Mouse (Mus musculus) forebrain, postnatal 0 days (tissue): Measurements from ENCODE around the gene Vmn1r119. TPM values are rescaled to one million over a fixed set of nuclear protein-coding genes. Genes with fewer than 3 reads are reported as not detected.
"Not testable (repeated sequence)": the region's sequence is repeated elsewhere in the genome, so short reads cannot be mapped to it uniquely, and the experiment has no call there.

ENCODE experiments used
- ATAC-seq: fragments of 200-750 bp; cut with Nextera tagmentation; 2 replicates; pipeline ENCODE4 v1.8.0; 2017; ENCODE audit warnings: mild to moderate bottlenecking, moderate library complexity
- DNase-seq: peaks from one replicate; pipeline ENCODE4 v3.0.0-alpha.2; 2015
- H3K27ac ChIP-seq: fragments of 300-500 bp; sonication (generic); 2 replicates; pipeline ENCODE4 v1.5.1; 2014; ENCODE audit warnings: low read depth, mild to moderate bottlenecking, antibody characterized with exemption, low read length, moderate library complexity, mixed read lengths
- H3K27me3 ChIP-seq: fragments of 300-500 bp; sonication (generic); 2 replicates; pipeline ENCODE4 v1.6.1; 2014; ENCODE audit warnings: mild to moderate bottlenecking, low read length, mixed read lengths; ENCODE audit not compliant: insufficient read depth
- H3K36me3 ChIP-seq: fragments of 300-500 bp; sonication (generic); 2 replicates; pipeline ENCODE4 v1.6.1; 2014; ENCODE audit warnings: mild to moderate bottlenecking, moderate library complexity; ENCODE audit not compliant: insufficient read depth
- H3K4me1 ChIP-seq: fragments of 300-500 bp; sonication (generic); 2 replicates; pipeline ENCODE4 v1.6.1; 2014; ENCODE audit warnings: antibody characterized with exemption; ENCODE audit not compliant: insufficient read depth
- H3K4me2 ChIP-seq: fragments of 300-500 bp; sonication (generic); 2 replicates; pipeline ENCODE4 v1.6.1; 2014; ENCODE audit warnings: low read depth, mild to moderate bottlenecking, moderate library complexity
- H3K4me3 ChIP-seq: fragments of 300-500 bp; sonication (generic); 2 replicates; pipeline ENCODE4 v1.5.1; 2014; ENCODE audit warnings: low read depth, low read length, mixed read lengths
- H3K9ac ChIP-seq: fragments of 300-500 bp; sonication (generic); 2 replicates; pipeline ENCODE4 v1.6.1; 2014; ENCODE audit warnings: mild to moderate bottlenecking
- H3K9me3 ChIP-seq: fragments of 300-500 bp; sonication (generic); 2 replicates; pipeline ENCODE4 v1.6.1; 2016; ENCODE audit warnings: low read length
- WGBS: fragments of 180-500 bp; shearing (Covaris S2); extraction: QIAGEN DNeasy Blood & Tissue Kit; methylation state at CpG from one replicate; pipeline ENCODE4 v1.1.7; 2014; 5-methylcytosine and 5-hydroxymethylcytosine counted together
- polyA plus RNA-seq: library from polyadenylated mRNA; unstranded; fragments of >200 nt; fragmentation: Nextera tagmentation; extraction: Ambion mirVana; gene quantifications from 2 replicates; pipeline ENCODE4 v1.2.1, GENCODE M21; 2015
- total RNA-seq: library from RNA; depleted of rRNA; stranded (reverse); fragments of >200 nt; gene quantifications from 2 replicates; pipeline ENCODE4 v1.2.3, GENCODE M21; 2014; rRNA removed

Gene Vmn1r119
- total RNA-seq = not detected in 2 replicates
- polyA plus RNA-seq = not detected in 2 replicates

DNA sequence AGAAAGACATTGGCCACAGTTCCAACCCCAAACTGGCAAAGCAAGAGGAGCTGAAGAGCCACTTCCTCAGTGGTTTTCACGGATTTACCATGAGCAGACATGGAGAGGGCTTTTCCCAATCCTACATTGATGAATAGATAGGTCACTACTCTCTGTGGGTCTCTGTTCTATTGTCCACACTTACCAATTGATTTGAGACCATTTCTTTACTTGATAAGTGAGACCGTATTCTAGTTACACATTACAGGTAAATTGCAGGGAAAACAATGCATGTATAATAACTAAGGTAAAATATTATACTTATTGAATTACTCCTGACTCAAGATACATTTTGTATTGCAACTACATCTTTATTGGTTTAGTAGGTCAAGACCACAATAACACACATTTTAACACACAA, at the start of gene Vmn1r119:
TSS of gene Vmn1r119 (minus strand) at position 101 of the 400 bp plus-strand sequence.
- ATAC-seq, H3K4me1 ChIP-seq, H3K4me3 ChIP-seq, H3K9ac ChIP-seq, H3K27me3 ChIP-seq, DNase-seq, H3K9me3 ChIP-seq, H3K36me3 ChIP-seq, H3K27ac ChIP-seq, H3K4me2 ChIP-seq: not testable (repeated sequence)
- WGBS = no CpG with 5 or more reads among the region's 2 CpGs

DNA sequence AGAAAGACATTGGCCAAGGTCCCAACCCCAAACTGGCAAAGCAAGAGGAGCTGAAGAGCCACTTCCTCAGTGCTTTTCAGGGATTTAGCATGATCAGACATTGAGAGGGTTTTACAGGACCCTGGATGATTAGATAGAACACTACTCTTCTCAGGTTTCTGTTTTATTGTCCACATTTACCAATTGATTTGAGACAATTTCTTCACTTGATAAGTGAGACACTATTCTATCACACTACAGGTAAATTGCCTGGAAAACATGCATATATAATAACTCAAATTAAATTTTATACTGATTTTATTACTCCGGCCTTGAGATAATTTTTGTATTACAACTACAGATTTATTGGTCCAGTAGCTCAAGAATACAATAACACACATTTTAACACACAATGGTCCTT, 41.4 kb upstream of the Vmn1r119 start, which contains the start of gene Vmn1r120:
TSS of gene Vmn1r120 (minus strand) at position 101 of the 400 bp plus-strand sequence.
- H3K4me1 ChIP-seq, H3K27me3 ChIP-seq, H3K9me3 ChIP-seq, H3K4me3 ChIP-seq, H3K9ac ChIP-seq, H3K4me2 ChIP-seq, DNase-seq, ATAC-seq, H3K36me3 ChIP-seq, H3K27ac ChIP-seq: not testable (repeated sequence)
- 93% methylated on average over 1 of the region's 1 CpGs for WGBS

Other genes with a start within 250 kb of the Vmn1r119 start
- gene Vmn1r112, start 241.3 kb downstream of the Vmn1r119 start, total RNA-seq = not detected in 2 replicates
- gene Vmn1r112, start 241.3 kb downstream of the Vmn1r119 start, polyA plus RNA-seq = not detected in 2 replicates
- not detected in 2 replicates for gene Vmn1r113, start 225.2 kb downstream of the Vmn1r119 start, total RNA-seq
- gene Vmn1r113, start 225.2 kb downstream of the Vmn1r119 start, polyA plus RNA-seq = not detected in 2 replicates
- gene Vmn1r114, start 200.3 kb downstream of the Vmn1r119 start, total RNA-seq = not detected in 2 replicates
- gene Vmn1r114, start 200.3 kb downstream of the Vmn1r119 start, polyA plus RNA-seq = not detected in 2 replicates
- not detected in 2 replicates for gene Vmn1r115, start 167.5 kb downstream of the Vmn1r119 start, total RNA-seq
- not detected in 2 replicates for gene Vmn1r115, start 167.5 kb downstream of the Vmn1r119 start, polyA plus RNA-seq
- gene Vmn1r116, start 140.2 kb downstream of the Vmn1r119 start, total RNA-seq = not detected in 2 replicates
- not detected in 2 replicates for gene Vmn1r116, start 140.2 kb downstream of the Vmn1r119 start, polyA plus RNA-seq
- gene Vmn1r117, start 128.3 kb downstream of the Vmn1r119 start, total RNA-seq = not detected in 2 replicates
- not detected in 2 replicates for gene Vmn1r117, start 128.3 kb downstream of the Vmn1r119 start, polyA plus RNA-seq
- not detected in 2 replicates for gene Vmn1r118, start 100.1 kb downstream of the Vmn1r119 start, total RNA-seq
- gene Vmn1r118, start 100.1 kb downstream of the Vmn1r119 start, polyA plus RNA-seq = not detected in 2 replicates
- gene Vmn1r120, start 41.3 kb upstream of the Vmn1r119 start, total RNA-seq = not detected in 2 replicates
- gene Vmn1r120, start 41.3 kb upstream of the Vmn1r119 start, polyA plus RNA-seq = not detected in 2 replicates
- not detected in 2 replicates for gene Vmn1r121, start 86.1 kb upstream of the Vmn1r119 start, total RNA-seq
- gene Vmn1r121, start 86.1 kb upstream of the Vmn1r119 start, polyA plus RNA-seq = not detected in 2 replicates
- not detected in 2 replicates for gene Vmn1r122, start 121.7 kb upstream of the Vmn1r119 start, total RNA-seq
- gene Vmn1r122, start 121.7 kb upstream of the Vmn1r119 start, polyA plus RNA-seq = not detected in 2 replicates
- gene Vmn1r123, start 149.7 kb upstream of the Vmn1r119 start, total RNA-seq = not detected in 2 replicates
- gene Vmn1r123, start 149.7 kb upstream of the Vmn1r119 start, polyA plus RNA-seq = not detected in 2 replicates
- gene Gm5157, start 178.0 kb upstream of the Vmn1r119 start, total RNA-seq = not detected in 2 replicates
- gene Gm5157, start 178.0 kb upstream of the Vmn1r119 start, polyA plus RNA-seq = not detected in 2 replicates
- gene Vmn1r124, start 248.2 kb upstream of the Vmn1r119 start, total RNA-seq = not detected in 2 replicates
- gene Vmn1r124, start 248.2 kb upstream of the Vmn1r119 start, polyA plus RNA-seq = not detected in 2 replicates